Comparison of ENCODE assay signal across 24 mouse cellular contexts in genomic region chr11:93852546-93852945, GRCm38 (mm10).
"Had no signal": no experiment of that assay in that cellular context is flagged by ENCODE, and none has a peak within 500 bp of the region (broad histone marks: within the 10 kb centered on the region; RNA-seq: fewer than 3 reads in every experiment).

No protein-coding gene starts in this region.

- DNase-seq: gastrocnemius, adult 2 months; gastrocnemius, postnatal 10 days; gastrocnemius, postnatal 25 days; heart, adult 18-20 months; heart, postnatal 10 days; heart, postnatal 4 days; kidney, adult 18-20 months; kidney, adult 8-10 months; kidney, postnatal 10 days; kidney, postnatal 25 days; kidney, postnatal 4 days; layer of hippocampus, postnatal 36 days; left cerebral cortex, postnatal 4 days had no signal

- H3K4me3 ChIP-seq: gastrocnemius, adult 2 months; heart, embryonic 10.5 days; heart, embryonic 12.5 days; hindbrain, embryonic 10.5 days; hindbrain, embryonic 12.5 days; intestine, embryonic 15.5 days; layer of hippocampus, adult 2 months; limb, embryonic 13.5 days; limb, embryonic 15.5 days; liver, embryonic 12.5 days had no signal

- H3K4me1 ChIP-seq: heart, embryonic 10.5 days; heart, embryonic 12.5 days; intestine, embryonic 15.5 days; liver, embryonic 12.5 days had no signal

- H3K27ac ChIP-seq: gastrocnemius, adult 2 months; heart, embryonic 10.5 days; hindbrain, embryonic 10.5 days; hindbrain, embryonic 12.5 days; hindbrain, embryonic 14.5 days; intestine, embryonic 15.5 days; layer of hippocampus, adult 2 months; limb, embryonic 13.5 days; limb, embryonic 15.5 days; liver, embryonic 12.5 days; liver, embryonic 14.5 days had no signal
